Mouse (Mus musculus): ENCODE results near the gene Hnrnpl. TPM values are rescaled to one million over a fixed set of nuclear protein-coding genes. Genes with fewer than 3 reads are reported as not detected.

The Hnrnpl gene
- polyA plus RNA-seq, 1 experiment from 2014 or later = 237 TPM

- H3K4me2 ChIP-seq (replicated peaks) = no peak overlapping the region
- 90% methylated on average over 7 of the region's 7 CpGs for WGBS
- no peaks in the 10 kb centered on the region for H3K36me3 ChIP-seq
- no peak overlapping the region for H3K9ac ChIP-seq
- no peak overlapping the region for H3K27ac ChIP-seq
- no peak for ATAC-seq
- H3K4me3 ChIP-seq (replicated peaks) = no peak overlapping the region
- H3K27me3 ChIP-seq (replicated peaks) = no peaks in the 10 kb centered on the region
- no peaks in the 10 kb centered on the region for H3K9me3 ChIP-seq
- H3K4me1 ChIP-seq (replicated peaks) = peaks cover under 1% of the 10 kb centered on the region
Observed at GRCm38 (mm10) chr7:28775129-28775528, 33.2 kb upstream of the Hnrnpl start.

GRCm38 (mm10) chr7:28778825-28779224 lies 29.5 kb upstream of the Hnrnpl start:
- H3K27me3 ChIP-seq (replicated peaks) = no peaks in the 10 kb centered on the region
- no peaks in the 10 kb centered on the region for H3K36me3 ChIP-seq
- H3K4me3 ChIP-seq (replicated peaks) = no peak overlapping the region
- no peak overlapping the region for H3K27ac ChIP-seq
- no peak for ATAC-seq
- H3K4me2 ChIP-seq (replicated peaks) = no peak overlapping the region
- WGBS = 83% methylated on average over 9 of the region's 9 CpGs
- H3K9ac ChIP-seq = no peak overlapping the region
- no peaks in the 10 kb centered on the region for H3K9me3 ChIP-seq
- H3K4me1 ChIP-seq (replicated peaks) = peaks cover 6% of the 10 kb centered on the region

GRCm38 (mm10) chr7:28780067-28780658 lies 28.2 kb upstream of the Hnrnpl start:
- H3K9me3 ChIP-seq = no peaks in the 10 kb centered on the region
- H3K36me3 ChIP-seq = no peaks in the 10 kb centered on the region
- H3K4me1 ChIP-seq (replicated peaks) = peaks cover 6% of the 10 kb centered on the region
- H3K4me2 ChIP-seq (replicated peaks) = no peak overlapping the region
- WGBS = 45% methylated on average over 6 of the region's 6 CpGs
- no peak overlapping the region for H3K4me3 ChIP-seq (replicated peaks)
- peak; percentile 86 for ATAC-seq
- H3K27me3 ChIP-seq (replicated peaks) = no peaks in the 10 kb centered on the region
- H3K9ac ChIP-seq = no peak overlapping the region
- peak overlapping the region; percentile 42 for H3K27ac ChIP-seq

GRCm38 (mm10) chr7:28780857-28781256 lies 27.5 kb upstream of the Hnrnpl start:
- WGBS = 73% methylated on average over 7 of the region's 7 CpGs
- H3K9ac ChIP-seq = no peak overlapping the region

GRCm38 (mm10) chr7:28781261-28781663 lies 27.1 kb upstream of the Hnrnpl start:
- no peak for ATAC-seq
- Histone ChIP-seq H3K4me2 (replicated peaks) (no peak overlapping the region), H3K27ac (no peak overlapping the region), H3K36me3 (no peaks in the 10 kb centered on the region), H3K27me3 (replicated peaks) (no peaks in the 10 kb centered on the region), H3K9ac (no peak overlapping the region), H3K4me1 (replicated peaks) (peaks cover 6% of the 10 kb centered on the region), H3K9me3 (no peaks in the 10 kb centered on the region), H3K4me3 (replicated peaks) (no peak overlapping the region)
- WGBS = 90% methylated on average over 8 of the region's 8 CpGs

More at GRCm38 (mm10) chr7:28780857-28781256, 27.5 kb upstream of the Hnrnpl start:
- H3K27me3 ChIP-seq (replicated peaks) = no peaks in the 10 kb centered on the region
- H3K27ac ChIP-seq = peak overlapping the region; percentile 42; the same call in 1 of the 2 replicates
- H3K4me3 ChIP-seq (replicated peaks) = no peak overlapping the region
- H3K36me3 ChIP-seq = no peaks in the 10 kb centered on the region
- no peaks in the 10 kb centered on the region for H3K9me3 ChIP-seq
- peaks cover 6% of the 10 kb centered on the region for H3K4me1 ChIP-seq (replicated peaks)
- no peak for ATAC-seq
- no peak overlapping the region for H3K4me2 ChIP-seq (replicated peaks)

GRCm38 (mm10) chr7:28785161-28785560 lies 23.2 kb upstream of the Hnrnpl start:
- no peak for ATAC-seq
- no peak overlapping the region for H3K27ac ChIP-seq
- H3K9ac ChIP-seq = no peak overlapping the region
- H3K27me3 ChIP-seq (replicated peaks) = no peaks in the 10 kb centered on the region
- no peaks in the 10 kb centered on the region for H3K9me3 ChIP-seq
- WGBS = 81% methylated on average over 5 of the region's 5 CpGs
- no peak overlapping the region for H3K4me2 ChIP-seq (replicated peaks)
- no peaks in the 10 kb centered on the region for H3K36me3 ChIP-seq
- H3K4me1 ChIP-seq (replicated peaks) = peaks cover 12% of the 10 kb centered on the region
- no peak overlapping the region for H3K4me3 ChIP-seq (replicated peaks)

- WGBS = 94% methylated on average over 9 of the region's 9 CpGs
- no peak for ATAC-seq
- no peak overlapping the region for H3K27ac ChIP-seq
- no peaks in the 10 kb centered on the region for H3K27me3 ChIP-seq (replicated peaks)
- no peak overlapping the region for H3K4me3 ChIP-seq (replicated peaks)
- no peak overlapping the region for H3K9ac ChIP-seq
- H3K36me3 ChIP-seq = no peaks in the 10 kb centered on the region
- H3K4me1 ChIP-seq (replicated peaks) = peaks cover 22% of the 10 kb centered on the region
- H3K4me2 ChIP-seq (replicated peaks) = no peak overlapping the region
- H3K9me3 ChIP-seq = no peaks in the 10 kb centered on the region
Observed at GRCm38 (mm10) chr7:28787884-28788283, 20.5 kb upstream of the Hnrnpl start.

GRCm38 (mm10) chr7:28788307-28789195 lies 19.8 kb upstream of the Hnrnpl start, which contains the start of gene Rinl:
Gene Rinl (plus strand): TSS chr7:28788969.
- Histone ChIP-seq H3K4me2 (replicated peaks) (no peak within 1 kb of the TSS), H3K27me3 (replicated peaks) (no peaks in the 10 kb centered on the region), H3K9ac (no peak within 1 kb of the TSS), H3K27ac (peak within 1 kb of the TSS; percentile 6; the same call in 1 of the 2 replicates), H3K36me3 (no peaks in the 10 kb centered on the region), H3K4me3 (replicated peaks) (no peak within 1 kb of the TSS), H3K4me1 (replicated peaks) (peaks cover 22% of the 10 kb centered on the region), H3K9me3 (no peaks in the 10 kb centered on the region)
- 61% methylated on average over 5 of the region's 5 CpGs for WGBS
- no peak for ATAC-seq

GRCm38 (mm10) chr7:28789235-28789634 lies 19.1 kb upstream of the Hnrnpl start:
- Histone ChIP-seq H3K27me3 (replicated peaks) (no peaks in the 10 kb centered on the region), H3K36me3 (no peaks in the 10 kb centered on the region), H3K4me3 (replicated peaks) (no peak overlapping the region), H3K9ac (no peak overlapping the region), H3K4me2 (replicated peaks) (no peak overlapping the region), H3K9me3 (no peaks in the 10 kb centered on the region), H3K27ac (peak overlapping the region; percentile 6; the same call in 1 of the 2 replicates), H3K4me1 (replicated peaks) (peaks cover 22% of the 10 kb centered on the region)
- ATAC-seq = no peak
- 49% methylated on average over 3 of the region's 3 CpGs for WGBS

- Histone ChIP-seq H3K9ac (no peak overlapping the region), H3K27ac (no peak overlapping the region), H3K4me2 (replicated peaks) (no peak overlapping the region), H3K4me1 (replicated peaks) (peaks cover 22% of the 10 kb centered on the region), H3K27me3 (replicated peaks) (no peaks in the 10 kb centered on the region), H3K4me3 (replicated peaks) (no peak overlapping the region), H3K36me3 (no peaks in the 10 kb centered on the region), H3K9me3 (no peaks in the 10 kb centered on the region)
- 0 out of 2 replicates have a peak, but pooled peaks have one; percentile 29 for ATAC-seq
- WGBS = 56% methylated on average over 8 of the region's 8 CpGs
Observed at GRCm38 (mm10) chr7:28790066-28790806, 18.1 kb upstream of the Hnrnpl start.

- H3K27ac ChIP-seq = no peak overlapping the region
- H3K4me1 ChIP-seq (replicated peaks) = peaks cover 31% of the 10 kb centered on the region
- no peaks in the 10 kb centered on the region for H3K36me3 ChIP-seq
- H3K4me3 ChIP-seq (replicated peaks) = no peak overlapping the region
- no peak for ATAC-seq
- H3K4me2 ChIP-seq (replicated peaks) = no peak overlapping the region
- no peaks in the 10 kb centered on the region for H3K27me3 ChIP-seq (replicated peaks)
- no peak overlapping the region for H3K9ac ChIP-seq
- no peaks in the 10 kb centered on the region for H3K9me3 ChIP-seq
Observed at GRCm38 (mm10) chr7:28791706-28792105, 16.6 kb upstream of the Hnrnpl start.

Measured in intestine, embryonic 15.5 days (tissue).